Mouse (Mus musculus): ENCODE results near the gene Rps25.
A peak's percentile ranks its signal among the peaks of the same experiment; 100 is the strongest.
"Not testable (repeated sequence)": the region's sequence is repeated elsewhere in the genome, so short reads cannot be mapped to it uniquely, and the experiment has no call there.

The Rps25 gene

DNA sequence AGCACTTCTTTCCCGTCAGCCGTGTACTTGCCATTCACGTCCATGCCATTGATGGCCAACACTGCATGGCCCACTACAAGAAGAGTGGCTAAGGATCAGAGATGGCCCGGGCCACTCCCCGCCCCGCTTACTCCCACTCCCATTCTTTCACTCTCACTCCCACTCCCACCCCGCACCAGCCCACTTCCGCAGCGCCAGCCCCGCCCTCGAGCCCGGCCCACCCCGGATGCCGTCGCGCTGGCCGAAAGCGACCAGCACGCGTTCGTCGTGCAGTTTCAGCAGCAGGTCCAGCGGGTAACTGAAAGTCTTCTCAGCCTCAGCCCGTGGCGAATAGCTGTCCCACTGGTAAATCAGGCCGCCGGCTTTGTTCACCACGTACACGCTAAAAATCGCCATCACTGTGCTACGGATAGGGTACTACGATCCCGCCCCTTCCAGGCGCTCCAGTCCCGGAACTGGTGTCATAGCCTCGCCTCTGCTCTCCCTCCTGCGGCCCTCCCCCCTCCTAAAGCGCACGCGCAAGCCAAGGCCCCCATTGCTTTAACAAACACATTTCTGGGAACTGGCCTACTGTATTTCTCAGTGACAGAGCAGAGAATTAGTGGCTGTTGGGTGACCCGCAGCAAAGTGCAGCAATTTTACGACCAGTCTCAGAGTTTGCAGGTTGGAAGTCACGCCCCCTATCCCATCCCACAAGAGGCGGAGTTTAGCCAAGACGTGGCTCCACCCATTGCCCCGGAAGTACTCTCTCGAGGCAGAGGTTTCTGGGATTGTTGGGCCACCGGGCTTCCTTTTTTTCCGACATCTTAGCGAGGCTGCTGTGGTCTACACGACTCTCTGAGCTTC, at the start of gene Rps25, which contains the start of gene Trappc4:
TSS of gene Rps25 (plus strand) at position 234 of the 846 bp plus-strand sequence.
TSS of gene Trappc4 (minus strand) at position 695 of the 846 bp plus-strand sequence.
- DNase-seq (ENCODE audit: low spot score in 2 of 2): peak; percentile 87 to 91

DNA sequence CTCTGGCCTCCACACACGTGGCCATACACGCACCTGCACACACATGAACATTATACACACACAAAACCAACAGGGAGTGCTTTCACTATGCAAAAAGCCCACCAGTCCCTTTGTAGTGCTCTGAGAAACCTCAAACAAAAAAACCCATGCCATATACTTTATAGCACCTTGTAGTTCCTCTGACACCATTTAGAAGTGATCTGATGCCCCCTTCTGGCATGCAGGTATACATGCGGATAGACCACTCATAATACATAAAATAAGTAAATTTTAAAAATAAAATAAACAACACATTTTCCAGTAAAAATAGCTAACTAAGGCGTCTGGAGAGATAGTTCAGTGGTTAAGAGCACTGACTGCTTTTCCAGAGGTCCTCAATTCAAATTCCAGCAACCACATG, 49.7 kb upstream of the Rps25 start:
- DNase-seq (ENCODE audit: low spot score in 2 of 2): no peak

DNA sequence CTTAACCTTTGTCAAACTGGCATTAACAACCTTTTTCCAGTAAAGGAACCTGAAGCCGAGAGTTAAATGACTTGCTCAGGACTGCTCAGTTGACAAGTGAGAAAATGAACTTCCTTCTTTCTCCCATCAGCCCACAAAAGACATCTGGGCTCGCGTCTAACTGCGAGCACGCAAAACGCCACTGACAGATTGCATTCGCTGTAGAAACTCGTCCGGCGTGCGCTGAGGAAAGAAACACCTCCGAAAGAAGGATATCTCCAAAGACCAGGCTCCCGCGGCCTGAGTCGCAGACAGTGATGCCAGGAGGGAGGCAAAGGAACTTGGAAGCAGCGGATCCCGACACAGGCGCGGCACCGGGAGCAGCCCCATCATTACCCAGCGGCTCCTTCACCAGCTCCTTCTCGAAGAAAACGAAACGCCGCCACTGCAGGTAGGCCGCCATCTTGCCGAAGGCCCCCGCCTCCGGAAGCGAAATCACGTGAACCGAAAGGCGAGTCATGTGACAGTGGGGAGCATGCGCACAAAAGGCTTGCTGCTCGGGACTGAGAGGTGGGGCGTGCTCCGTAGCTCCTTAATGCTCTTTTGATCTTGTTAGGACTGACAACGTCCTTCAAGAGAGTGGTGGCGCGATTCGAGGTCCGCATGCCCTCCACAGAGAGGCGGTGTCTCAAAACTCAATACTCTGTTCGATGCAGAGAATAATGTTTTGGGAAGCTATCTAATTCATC, 45.6 kb upstream of the Rps25 start, which contains the start of gene Vps11:
TSS of gene Vps11 (minus strand) at position 481 of the 728 bp plus-strand sequence.
- peak; percentile 91 to 96 for DNase-seq (ENCODE audit: low spot score in 2 of 2)

DNA sequence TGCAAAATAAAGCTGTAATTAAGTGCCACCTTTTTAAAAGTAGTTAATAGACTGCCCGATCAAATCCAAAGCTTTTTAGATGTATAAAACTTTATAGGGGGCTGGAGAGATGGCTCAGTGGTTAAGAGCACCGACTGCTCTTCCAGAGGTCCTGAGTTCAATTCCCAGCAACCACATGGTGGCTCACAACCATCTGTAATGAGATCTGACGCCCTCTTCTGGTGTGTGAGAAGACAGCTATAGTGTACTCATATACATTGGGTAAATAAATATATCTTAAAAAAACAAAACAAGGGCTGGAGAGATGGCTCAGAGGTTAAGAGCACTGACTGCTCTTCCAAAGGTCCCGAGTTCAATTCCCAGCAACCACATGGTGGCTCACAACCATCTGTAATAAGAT, 45.0 kb upstream of the Rps25 start:
- not testable (repeated sequence) for DNase-seq (ENCODE audit: low spot score in 2 of 2)

DNA sequence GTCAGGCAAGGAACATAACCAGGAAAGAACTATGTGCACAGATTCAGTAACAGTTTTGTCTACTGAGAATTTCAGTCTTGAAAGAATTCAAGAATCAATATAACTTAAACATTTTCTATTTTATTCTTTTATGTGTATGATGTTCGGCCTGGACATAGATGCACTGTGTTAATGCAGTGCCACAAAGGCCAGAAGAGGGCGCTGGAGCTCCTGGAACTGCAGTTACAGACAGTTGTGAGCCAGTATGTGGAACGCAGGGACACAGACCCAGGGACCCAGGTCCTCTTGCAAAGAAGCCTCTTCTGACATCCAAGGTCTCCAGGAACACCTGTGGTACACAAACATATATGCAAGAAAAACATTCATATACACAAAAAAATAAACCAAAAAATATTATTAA, 42.5 kb upstream of the Rps25 start:
- DNase-seq (ENCODE audit: low spot score in 2 of 2): no peak

DNA sequence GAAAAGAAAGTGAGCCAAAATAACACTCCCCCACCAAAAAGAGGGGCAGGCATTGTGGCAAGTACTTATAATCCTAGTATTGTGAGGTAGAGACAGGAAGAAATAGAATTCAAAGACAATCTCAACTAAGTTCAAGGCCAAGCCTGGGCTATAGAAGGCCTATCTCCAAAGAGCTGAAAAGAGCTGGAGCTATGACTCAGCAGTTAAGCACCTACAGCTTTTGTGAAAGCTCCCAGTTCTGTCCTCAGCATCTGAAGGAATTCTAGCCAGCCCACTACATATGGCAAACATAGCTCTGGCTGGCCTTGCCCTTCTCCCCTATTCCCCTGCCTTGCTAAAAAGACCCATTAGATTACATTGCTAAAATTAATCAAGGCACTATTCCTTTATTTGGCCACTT, 33.6 kb upstream of the Rps25 start:
- no peak for DNase-seq (ENCODE audit: low spot score in 2 of 2)

DNA sequence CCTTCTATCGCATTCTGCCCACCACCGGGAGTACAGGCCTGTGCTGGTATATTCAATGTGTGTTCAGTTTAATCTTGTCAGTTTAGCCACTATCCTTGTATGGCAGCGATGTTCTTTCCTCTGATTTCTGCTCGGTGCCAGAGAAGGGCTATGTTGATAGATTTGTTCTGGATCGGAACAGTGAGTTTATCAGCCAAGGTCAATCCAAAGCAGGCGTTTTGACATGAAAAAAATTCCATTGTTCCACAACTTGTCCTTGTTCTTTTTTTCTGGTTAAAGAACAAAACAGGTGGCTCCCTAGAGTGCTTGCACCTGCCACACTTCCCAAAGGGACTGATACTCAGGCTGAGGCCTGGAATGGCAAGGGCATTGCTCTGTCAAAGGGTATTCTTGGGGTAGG, 30.8 kb upstream of the Rps25 start:
- DNase-seq (ENCODE audit: low spot score in 2 of 2): no peak

DNA sequence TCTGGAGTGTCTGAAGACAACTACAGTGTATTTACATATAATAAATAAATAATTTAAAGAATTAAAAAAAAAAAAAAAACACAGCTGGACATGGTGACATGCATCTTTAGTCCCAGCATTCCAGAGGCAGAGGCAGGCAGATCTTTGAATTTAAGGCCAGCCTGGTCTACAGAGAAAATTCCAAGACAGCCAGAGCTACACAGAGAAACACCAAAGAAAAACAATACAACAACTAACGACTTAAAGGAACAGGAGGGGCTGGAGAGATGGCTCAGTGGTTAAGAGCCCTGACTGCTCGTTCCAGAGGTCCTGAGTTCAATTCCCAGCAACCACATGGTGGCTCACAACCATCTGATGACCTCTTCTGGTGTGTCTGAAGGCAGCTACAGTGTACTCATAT, 29.6 kb upstream of the Rps25 start:
- DNase-seq (ENCODE audit: low spot score in 2 of 2): not testable (repeated sequence)

DNA sequence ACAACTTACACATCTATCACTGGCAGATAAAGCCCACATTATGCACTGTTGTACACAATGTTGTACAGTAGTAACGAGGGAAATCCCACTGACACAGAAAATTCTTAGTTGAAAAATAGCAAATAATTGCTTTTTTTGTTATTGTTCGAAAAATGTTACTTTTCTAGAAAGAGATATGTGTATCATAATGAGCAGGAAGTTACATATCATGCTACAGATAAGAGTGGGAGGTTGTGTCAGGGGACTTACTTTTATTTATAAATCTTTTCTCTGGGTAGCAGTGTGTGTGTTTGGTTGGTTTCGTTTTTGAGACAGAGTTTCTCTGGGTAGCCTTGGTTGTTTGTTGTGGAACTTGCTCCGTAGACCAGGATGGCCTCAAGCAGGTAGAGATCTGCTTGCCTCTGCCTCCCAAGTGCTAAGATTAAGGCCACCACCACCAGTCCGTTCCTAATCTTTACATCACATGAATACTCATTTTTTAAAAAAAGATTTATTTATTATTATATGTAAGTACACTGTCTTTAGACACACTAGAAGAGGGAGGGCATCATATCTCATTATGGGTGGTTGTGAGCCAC, 28.7 kb upstream of the Rps25 start:
- no peak for DNase-seq (ENCODE audit: low spot score in 2 of 2)

DNA sequence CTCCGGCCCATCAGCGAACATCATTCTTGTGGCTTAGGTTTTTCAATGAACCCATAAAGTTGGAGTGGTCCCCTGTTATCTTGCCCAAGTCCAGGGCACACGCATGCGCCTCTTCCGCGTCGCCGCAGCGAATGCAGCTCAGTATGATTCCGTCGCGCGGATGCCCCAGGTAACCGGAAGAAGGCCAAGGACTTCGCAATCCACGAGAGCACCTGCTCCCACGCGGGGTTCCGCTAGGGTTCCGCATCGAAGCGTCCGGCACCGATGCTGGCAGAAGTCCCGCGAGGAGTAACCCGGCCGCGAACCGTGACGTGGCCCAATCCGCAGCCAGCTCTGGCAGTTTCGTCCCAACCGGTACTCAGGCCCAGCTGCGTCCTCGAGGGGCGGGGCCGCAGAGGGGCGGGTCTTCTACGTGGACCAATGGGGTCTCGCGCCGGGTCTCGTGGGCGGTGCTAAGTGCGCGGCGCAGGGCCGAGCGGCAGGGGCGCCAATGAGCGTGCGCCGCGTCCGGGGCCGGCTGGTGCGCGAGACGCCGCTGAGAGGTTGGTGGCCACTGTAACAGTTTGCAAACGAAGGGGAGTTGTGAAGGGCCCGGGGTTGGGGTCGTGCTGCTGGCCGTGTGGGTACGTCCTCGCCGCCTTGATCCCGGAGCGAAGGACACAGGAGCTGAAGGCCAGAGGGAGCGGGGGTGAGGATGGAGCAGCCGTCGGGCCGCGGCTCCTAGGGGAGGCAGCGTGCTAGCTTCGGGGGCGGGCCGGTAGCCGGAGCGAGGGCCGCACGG, 27.7 kb upstream of the Rps25 start, which contains the start of gene Hyou1:
TSS of gene Hyou1 (plus strand) at position 437 of the 781 bp plus-strand sequence.
- DNase-seq (ENCODE audit: low spot score in 2 of 2): peak; percentile 99 to 100

DNA sequence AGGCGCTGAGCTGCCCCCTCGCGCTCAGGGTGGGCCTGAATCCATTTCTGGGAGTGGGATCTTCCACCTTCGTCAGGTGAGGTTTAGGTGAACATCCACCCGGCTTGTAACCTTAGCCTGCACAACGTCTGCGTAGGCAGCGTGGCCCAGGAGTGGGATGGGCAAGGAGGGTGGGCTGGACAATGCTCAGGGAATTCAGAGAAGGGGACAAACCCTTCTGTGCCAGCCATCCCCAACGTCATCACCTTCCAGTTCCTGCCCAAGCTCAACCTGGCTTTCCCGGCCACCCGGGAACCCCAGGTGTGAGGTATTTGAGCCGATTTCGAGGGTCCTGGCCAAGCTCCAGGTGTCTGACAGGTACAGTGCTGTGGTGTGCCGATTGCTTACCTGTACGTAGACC, 27.1 kb upstream of the Rps25 start:
- DNase-seq (ENCODE audit: low spot score in 2 of 2): no peak

DNA sequence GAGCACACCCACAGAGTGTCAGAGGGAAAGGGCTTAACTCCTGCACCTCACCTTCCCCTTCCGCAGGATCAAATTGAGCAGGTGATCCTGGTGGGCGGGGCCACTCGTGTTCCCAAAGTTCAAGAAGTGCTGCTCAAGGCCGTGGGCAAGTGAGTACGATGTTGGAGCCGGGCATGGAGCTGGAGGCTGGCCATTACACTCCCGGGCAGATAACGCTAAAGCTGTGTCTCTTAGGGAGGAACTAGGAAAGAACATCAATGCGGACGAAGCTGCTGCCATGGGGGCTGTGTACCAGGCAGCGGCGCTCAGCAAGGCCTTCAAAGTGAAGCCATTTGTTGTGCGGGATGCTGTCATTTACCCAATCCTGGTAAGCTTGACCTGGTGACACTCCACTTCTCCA, 22.3 kb upstream of the Rps25 start:
- DNase-seq (ENCODE audit: low spot score in 2 of 2): no peak

DNA sequence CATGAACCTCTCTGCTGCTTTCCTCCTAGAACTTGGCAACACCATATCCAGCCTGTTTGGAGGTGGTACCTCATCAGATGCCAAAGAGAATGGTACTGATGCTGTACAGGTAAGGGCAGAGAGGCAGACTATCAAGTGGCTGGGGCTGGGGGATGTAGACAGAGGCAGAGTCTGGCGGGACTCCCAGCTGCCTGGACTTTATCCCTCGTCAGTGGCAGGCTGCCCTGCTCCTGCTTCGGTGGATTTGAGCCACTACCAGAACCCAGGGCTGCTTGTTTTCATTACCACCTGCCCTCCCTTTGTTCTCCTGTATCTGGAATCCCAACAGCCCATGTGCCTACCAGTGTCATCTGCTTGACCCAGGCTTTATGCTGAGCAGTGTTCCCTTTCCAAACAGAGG, 19.7 kb upstream of the Rps25 start:
- no peak for DNase-seq (ENCODE audit: low spot score in 2 of 2)

DNA sequence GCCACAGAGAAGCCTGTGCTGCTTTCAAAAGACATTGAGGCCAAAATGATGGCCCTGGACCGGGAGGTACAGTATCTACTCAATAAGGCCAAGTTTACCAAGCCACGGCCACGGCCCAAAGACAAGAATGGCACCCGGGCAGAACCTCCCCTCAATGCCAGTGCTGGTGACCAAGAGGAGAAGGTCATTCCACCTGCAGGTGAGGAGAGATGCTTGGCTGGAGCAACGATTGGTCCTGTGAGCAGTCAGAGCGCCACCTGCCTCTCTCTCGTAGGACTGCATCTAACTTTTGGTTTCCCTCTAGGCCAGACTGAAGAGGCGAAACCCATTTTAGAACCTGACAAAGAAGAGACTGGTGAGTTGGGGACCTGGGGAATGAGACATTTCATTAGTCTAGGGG, 17.7 kb upstream of the Rps25 start:
- peak in 1 of 2 experiments; percentile 31 for DNase-seq (ENCODE audit: low spot score in 2 of 2)

DNA sequence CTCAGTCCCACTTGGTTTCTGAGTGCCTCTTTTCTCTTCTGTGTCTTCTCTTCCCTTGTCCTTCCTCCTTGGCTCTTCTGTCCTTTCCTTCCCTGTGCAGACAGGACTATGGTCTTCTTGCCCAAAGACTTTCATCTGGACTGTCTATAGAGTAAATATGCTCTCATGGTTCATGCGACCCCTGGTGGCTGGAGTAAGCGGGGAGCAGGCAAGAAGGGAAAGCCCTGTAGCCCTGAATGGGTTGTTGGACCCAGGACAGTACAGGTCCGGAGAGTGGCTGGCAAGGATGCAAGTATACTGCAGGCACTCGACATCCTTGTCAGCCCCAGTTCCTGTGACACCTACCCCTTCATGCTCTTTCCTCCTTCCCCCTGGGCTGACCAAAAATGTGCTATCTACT, 15.5 kb upstream of the Rps25 start:
- DNase-seq (ENCODE audit: low spot score in 2 of 2): peak; percentile 60 to 72

DNA sequence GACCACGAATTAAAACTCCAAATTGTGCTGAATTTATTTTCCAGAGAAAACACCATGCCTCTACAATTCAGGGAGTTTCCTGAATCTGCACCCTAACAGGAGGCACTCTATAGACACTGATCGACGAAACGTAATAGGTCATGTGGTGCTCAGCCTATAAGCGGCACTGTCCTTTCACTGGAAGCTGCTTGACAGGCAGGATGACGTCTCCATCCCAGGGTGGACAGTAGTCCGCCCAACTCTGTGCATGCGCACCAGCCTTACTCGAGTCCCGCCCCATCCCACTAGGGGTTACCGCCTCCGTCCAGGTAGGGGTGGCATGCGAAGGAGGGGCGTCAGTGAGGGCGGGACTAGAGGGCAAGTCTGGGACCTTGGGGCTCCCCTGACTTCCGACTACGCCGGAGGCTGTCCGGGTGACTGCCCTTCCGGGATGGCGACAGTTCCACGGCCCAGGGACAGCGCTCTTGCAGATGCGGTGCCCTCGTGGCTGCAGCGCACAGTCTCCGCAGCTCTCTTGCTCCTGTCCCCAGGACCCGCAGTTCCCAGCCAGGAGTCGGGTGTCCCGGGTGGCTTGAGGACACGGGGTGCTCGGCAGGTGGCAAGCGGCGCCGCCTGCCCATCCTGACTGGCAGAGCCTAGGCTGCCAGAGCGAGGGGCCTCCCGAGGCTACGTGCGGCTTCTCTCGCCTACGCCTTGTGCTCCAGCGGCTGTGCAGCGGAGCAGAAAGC, 10.1 kb upstream of the Rps25 start, which contains the start of gene Slc37a4:
TSS of gene Slc37a4 (plus strand) at position 169 of the 728 bp plus-strand sequence.
- peak; percentile 91 to 97 for DNase-seq (ENCODE audit: low spot score in 2 of 2)

DNA sequence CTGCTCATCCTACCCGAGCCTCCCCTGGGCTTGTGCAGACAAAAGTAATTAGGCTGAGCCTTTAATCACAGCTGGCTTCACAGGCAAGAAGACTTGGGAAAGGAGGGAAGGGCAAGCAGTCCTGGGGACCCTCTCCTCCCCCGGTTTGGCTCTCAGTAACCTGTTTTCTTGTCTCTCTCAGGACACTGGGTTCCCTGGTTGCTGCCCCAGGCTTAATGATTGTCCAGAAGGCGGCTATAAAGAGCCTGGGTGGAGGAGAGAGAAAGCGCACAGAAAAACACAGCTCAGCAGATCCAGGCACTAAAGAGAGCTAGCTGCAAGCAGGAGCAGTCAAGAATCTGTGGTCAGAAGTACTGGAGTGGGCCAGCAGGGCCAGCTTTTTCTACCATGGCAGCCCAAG, 8.9 kb upstream of the Rps25 start:
- DNase-seq (ENCODE audit: low spot score in 2 of 2): no peak

DNA sequence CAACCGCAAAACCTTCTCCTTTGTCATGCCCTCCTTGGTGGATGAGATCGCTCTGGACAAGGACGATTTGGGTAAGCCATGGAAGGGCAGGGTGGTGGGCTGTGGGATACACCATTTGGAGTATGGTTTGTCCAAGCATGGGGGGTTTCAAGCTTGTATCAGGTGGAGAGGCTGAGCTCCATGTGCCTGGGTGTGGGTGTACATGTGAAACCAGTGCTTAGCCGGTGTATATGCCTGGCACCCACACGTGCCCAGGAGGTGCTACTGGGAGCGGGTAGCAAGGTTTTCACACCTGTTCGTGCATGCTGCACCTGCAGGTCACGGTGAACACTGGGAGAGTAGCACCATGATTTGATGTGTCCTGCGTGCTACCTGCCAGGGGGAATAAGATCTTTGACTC, 8.4 kb upstream of the Rps25 start:
- no peak for DNase-seq (ENCODE audit: low spot score in 2 of 2)

DNA sequence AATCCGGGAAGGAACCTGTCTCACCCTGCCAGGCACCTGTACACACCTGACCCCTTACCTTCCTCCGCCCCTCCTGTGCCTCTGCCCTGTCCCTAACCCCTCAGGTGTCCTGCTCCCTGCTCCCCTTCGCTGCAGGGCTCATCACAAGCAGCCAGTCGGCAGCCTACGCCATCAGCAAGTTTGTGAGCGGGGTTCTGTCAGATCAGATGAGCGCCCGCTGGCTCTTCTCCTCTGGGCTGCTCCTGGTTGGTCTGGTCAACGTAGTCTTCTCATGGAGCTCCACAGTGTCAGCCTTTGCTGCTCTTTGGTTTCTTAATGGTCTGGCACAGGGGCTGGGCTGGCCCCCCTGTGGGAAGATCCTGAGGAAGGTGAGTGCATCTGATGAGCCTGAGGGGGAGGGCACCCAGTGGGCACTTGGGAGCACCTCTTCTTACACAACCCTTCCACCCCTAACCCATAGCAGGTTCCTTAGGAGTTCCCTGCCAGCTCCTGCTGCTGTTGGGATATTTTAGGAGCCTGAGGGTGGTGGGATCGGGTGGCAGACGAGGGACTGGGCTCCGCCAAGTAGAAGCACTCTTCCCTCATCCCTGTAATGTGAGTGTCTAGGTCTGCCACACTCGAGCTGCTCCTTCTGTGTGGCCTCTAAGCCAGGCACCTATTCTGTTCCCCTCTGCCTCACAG, 7.7 kb upstream of the Rps25 start:
- no peak for DNase-seq (ENCODE audit: low spot score in 2 of 2)

DNA sequence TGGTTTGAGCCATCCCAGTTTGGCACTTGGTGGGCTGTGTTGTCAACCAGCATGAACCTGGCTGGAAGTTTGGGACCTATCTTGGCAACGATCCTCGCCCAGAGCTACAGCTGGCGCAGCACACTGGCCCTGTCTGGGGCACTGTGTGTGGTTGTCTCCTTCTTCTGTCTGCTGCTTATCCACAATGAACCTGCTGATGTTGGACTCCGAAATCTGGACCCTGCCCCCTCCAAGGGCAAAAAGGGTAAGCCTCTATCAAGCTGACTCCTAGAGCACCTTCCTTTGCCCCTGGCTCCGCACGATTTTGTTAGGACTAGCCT, 7.2 kb upstream of the Rps25 start:
- no peak for DNase-seq (ENCODE audit: low spot score in 2 of 2)
